Mouse (Mus musculus): ENCODE data around the gene Cers4. TPM values are rescaled to one million over a fixed set of nuclear protein-coding genes. Genes with fewer than 3 reads are reported as not detected.

Cers4 gene
- total RNA-seq, 4 experiments from 2014 or later, result 20.7 to 46.5 (median 31.2) TPM

Other genes starting within 250 kb of the Cers4 start
- 1 to 10 TPM; 1.7 to 5.0 (median 2.6) TPM for gene Tgfbr3l, start 244.8 kb upstream of the Cers4 start, total RNA-seq (2022)
- 10 to 100 TPM; 17.6 to 20.0 (median 19.3) TPM for gene Snapc2, start 239.9 kb upstream of the Cers4 start, total RNA-seq (2022)
- under 1 TPM; 0.37 to 0.87 (median 0.79) TPM for gene Ctxn1, start 233.8 kb upstream of the Cers4 start, total RNA-seq (2022)
- gene Timm44, start 217.1 kb upstream of the Cers4 start, total RNA-seq (2022), result 100 to 1,000 TPM in 2 of 4 experiments, 10 to 100 TPM in 2; 94.0 to 109 (median 101) TPM
- 1 to 10 TPM; 2.6 to 5.1 (median 3.4) TPM for gene Ccl25, start 167.8 kb upstream of the Cers4 start, total RNA-seq (2022)
- gene Elavl1, start 167.6 kb upstream of the Cers4 start, total RNA-seq (2022), result 10 to 100 TPM; 50.2 to 59.6 (median 53.7) TPM
- gene Zfp958, start 120.1 kb downstream of the Cers4 start, total RNA-seq (2022), result 10 to 100 TPM in 2 of 4 experiments, 1 to 10 TPM in 2; 8.0 to 10.5 (median 10.1) TPM